ENCODE assay signal across 30 mouse cellular contexts in genomic region chrX:145602085-145602484, GRCm38 (mm10).
"Had no signal": no experiment of that assay in that cellular context is flagged by ENCODE, and none has a peak within 500 bp of the region (broad histone marks: within the 10 kb centered on the region; RNA-seq: fewer than 3 reads in every experiment).

No protein-coding gene starts in this region.

- H3K4me2 ChIP-seq: heart, embryonic 11.5 days; heart, embryonic 12.5 days; heart, embryonic 13.5 days; heart, embryonic 15.5 days; hindbrain, embryonic 12.5 days; hindbrain, embryonic 13.5 days; hindbrain, embryonic 14.5 days; hindbrain, embryonic 15.5 days; intestine, embryonic 15.5 days had no signal

- ATAC-seq: hindbrain, embryonic 16.5 days; hindbrain, postnatal 0 days; inflammation-experienced regulatory T-cells, adult 6 months; intestine, embryonic 15.5 days; intestine, postnatal 0 days had no signal

- H3K27ac ChIP-seq: heart, embryonic 10.5 days; heart, embryonic 13.5 days; heart, embryonic 15.5 days; hindbrain, embryonic 10.5 days; hindbrain, embryonic 12.5 days; hindbrain, embryonic 13.5 days; hindbrain, embryonic 14.5 days; hindbrain, embryonic 15.5 days; hindbrain, postnatal 0 days; intestine, embryonic 15.5 days; kidney, postnatal 0 days; layer of hippocampus, adult 2 months; left cerebral cortex, adult 2 months had no signal

- H3K4me3 ChIP-seq: heart, embryonic 10.5 days; heart, embryonic 12.5 days; heart, embryonic 13.5 days; heart, embryonic 15.5 days; hindbrain, embryonic 10.5 days; hindbrain, embryonic 12.5 days; hindbrain, embryonic 13.5 days; hindbrain, embryonic 15.5 days; intestine, embryonic 15.5 days; layer of hippocampus, adult 2 months; left cerebral cortex, adult 2 months had no signal

- H3K27me3 ChIP-seq: heart, embryonic 12.5 days; heart, embryonic 13.5 days; heart, embryonic 15.5 days; hindbrain, embryonic 12.5 days; hindbrain, embryonic 13.5 days; hindbrain, embryonic 15.5 days; intestine, embryonic 15.5 days had no signal

- DNase-seq: heart, postnatal 10 days; heart, postnatal 14 days; heart, postnatal 36 days; kidney, adult 11 months; kidney, adult 18-20 months; kidney, adult 2 months; kidney, adult 8-10 months; kidney, adult 9 months; kidney, postnatal 36 days; kidney, postnatal 4 days; layer of hippocampus, adult 9-11 months; layer of hippocampus, postnatal 36 days had no signal

- H3K9me3 ChIP-seq: heart, embryonic 10.5 days; heart, embryonic 12.5 days; heart, embryonic 13.5 days; heart, embryonic 15.5 days; hindbrain, embryonic 10.5 days; hindbrain, embryonic 12.5 days; hindbrain, embryonic 13.5 days; hindbrain, embryonic 15.5 days; intestine, embryonic 15.5 days had no signal

- H3K9ac ChIP-seq: heart, embryonic 12.5 days; heart, embryonic 13.5 days; heart, embryonic 15.5 days; hindbrain, embryonic 12.5 days; hindbrain, embryonic 13.5 days; hindbrain, embryonic 14.5 days; hindbrain, embryonic 15.5 days; intestine, embryonic 15.5 days had no signal

- H3K36me3 ChIP-seq: heart, embryonic 10.5 days; heart, embryonic 12.5 days; heart, embryonic 13.5 days; heart, embryonic 15.5 days; hindbrain, embryonic 10.5 days; hindbrain, embryonic 12.5 days; hindbrain, embryonic 13.5 days; hindbrain, embryonic 15.5 days; intestine, embryonic 15.5 days had no signal

- H3K4me1 ChIP-seq: heart, embryonic 10.5 days; heart, embryonic 12.5 days; heart, embryonic 13.5 days; heart, embryonic 15.5 days; hindbrain, embryonic 10.5 days; hindbrain, embryonic 12.5 days; hindbrain, embryonic 13.5 days; hindbrain, embryonic 15.5 days; intestine, embryonic 15.5 days had no signal
